Mouse (Mus musculus) CH12.LX (cell line): ENCODE data around the gene Cdh4.

ENCODE experiments used
- CTCF ChIP-seq, 2 experiments: IDR thresholded peaks in 1 of 2; conservative IDR thresholded peaks in 1 of 2; 2 replicates each; pipeline ENCODE4 v1.5.1; 2011 to 2012; ENCODE audit warnings: low read depth in 2 of 2, low read length in 2 of 2, improper control_type of control experiment in 1 of 2, inconsistent platforms in 1 of 2, mild to moderate bottlenecking in 1 of 2, moderate library complexity in 1 of 2
- EP300 ChIP-seq: IDR thresholded peaks from 2 replicates; pipeline ENCODE4 v1.6.1; 2011; ENCODE audit warnings: low read length, improper control_type of control experiment
- MXI1 ChIP-seq: IDR thresholded peaks from 2 replicates; pipeline ENCODE4 v1.6.1; 2011; ENCODE audit warnings: mild to moderate bottlenecking, low read depth, low read length, improper control_type of control experiment
- TBP ChIP-seq: conservative IDR thresholded peaks from 2 replicates; pipeline ENCODE4 v1.6.1; 2011; ENCODE audit warnings: low read depth, low read length, improper control_type of control experiment
- USF1 ChIP-seq: IDR thresholded peaks from 2 replicates; pipeline ENCODE4 v1.6.1; 2014; ENCODE audit warnings: low read depth, mild to moderate bottlenecking, inconsistent platforms, low read length, improper control_type of control experiment

- TF ChIP-seq TBP (0 out of 2 replicates have a peak, but pooled peaks have one; percentile 52), CTCF (conservative IDR thresholded peaks at IDR 0.05 in 1 of 2, IDR thresholded peaks at IDR 0.05 in 1 of 2; ENCODE audit: low read depth in 2 of 2, low read length in 2 of 2) (no peak), EP300 (peak; percentile 72), USF1 (no peak), MXI1 (no peak)
Measured at GRCm38 (mm10) chr2:179648573-179649263, 206.5 kb downstream of the Cdh4 start.
